Mouse (Mus musculus): Measurements from ENCODE around the gene Sstr3. TPM values are rescaled to one million over a fixed set of nuclear protein-coding genes. Genes with fewer than 3 reads are reported as not detected.

Sstr3 gene
- polyA plus RNA-seq, 1 experiment from 2014 or later: not detected

GRCm38 (mm10) chr15:78521892-78522291 is 22.6 kb downstream of the Sstr3 start:
- no peaks in the 10 kb centered on the region for H3K9me3 ChIP-seq (ENCODE audit: low read length)
- H3K4me3 ChIP-seq (ENCODE audit: low read depth, low read length): no peak overlapping the region
- H3K27ac ChIP-seq (ENCODE audit: low read depth): no peak overlapping the region
- ATAC-seq (no peak), DNase-seq (no peak)
- no peaks in the 10 kb centered on the region for H3K36me3 ChIP-seq (replicated peaks; ENCODE audit: insufficient read depth, low read length)
- no peak for TF ChIP-seq EP300 (IDR thresholded peaks at IDR 0.05; ENCODE audit: low read depth)
- TF ChIP-seq CTCF (IDR thresholded peaks at IDR 0.05; ENCODE audit: low read depth): no peak
- no peak overlapping the region for H3K9ac ChIP-seq (replicated peaks)
- no peak overlapping the region for H3K4me2 ChIP-seq (ENCODE audit: low read depth, low read length)
- H3K27me3 ChIP-seq (ENCODE audit: insufficient read depth, low read length): no peaks in the 10 kb centered on the region
- WGBS (ENCODE audit: insufficient replicate concordance): 52% methylated on average over 6 of the region's 6 CpGs
- no peaks in the 10 kb centered on the region for H3K4me1 ChIP-seq (ENCODE audit: insufficient read depth)

GRCm38 (mm10) chr15:78521331-78521730 is 23.2 kb downstream of the Sstr3 start:
- DNase-seq (no peak), ATAC-seq (no peak)
- Histone ChIP-seq H3K27me3 (ENCODE audit: insufficient read depth, low read length) (no peaks in the 10 kb centered on the region), H3K36me3 (replicated peaks; ENCODE audit: insufficient read depth, low read length) (no peaks in the 10 kb centered on the region), H3K9me3 (ENCODE audit: low read length) (no peaks in the 10 kb centered on the region), H3K4me3 (ENCODE audit: low read depth, low read length) (no peak overlapping the region), H3K4me2 (ENCODE audit: low read depth, low read length) (no peak overlapping the region), H3K9ac (replicated peaks) (no peak overlapping the region), H3K27ac (ENCODE audit: low read depth) (no peak overlapping the region), H3K4me1 (ENCODE audit: insufficient read depth) (no peaks in the 10 kb centered on the region)
- TF ChIP-seq EP300 (IDR thresholded peaks at IDR 0.05; ENCODE audit: low read depth): no peak
- TF ChIP-seq CTCF (IDR thresholded peaks at IDR 0.05; ENCODE audit: low read depth): no peak
- 51% methylated on average over 8 of the region's 8 CpGs for WGBS (ENCODE audit: insufficient replicate concordance)

GRCm38 (mm10) chr15:78520112-78520715 is 24.3 kb downstream of the Sstr3 start:
- Histone ChIP-seq H3K27ac (ENCODE audit: low read depth) (no peak overlapping the region), H3K36me3 (replicated peaks; ENCODE audit: insufficient read depth, low read length) (no peaks in the 10 kb centered on the region), H3K9ac (replicated peaks) (no peak overlapping the region), H3K4me1 (ENCODE audit: insufficient read depth) (no peaks in the 10 kb centered on the region), H3K27me3 (ENCODE audit: insufficient read depth, low read length) (no peaks in the 10 kb centered on the region), H3K9me3 (ENCODE audit: low read length) (no peaks in the 10 kb centered on the region), H3K4me2 (ENCODE audit: low read depth, low read length) (no peak overlapping the region), H3K4me3 (ENCODE audit: low read depth, low read length) (no peak overlapping the region)
- ATAC-seq (no peak), DNase-seq (peak; percentile 17)
- 41% methylated on average over 13 of the region's 13 CpGs for WGBS (ENCODE audit: insufficient replicate concordance)
- TF ChIP-seq EP300 (IDR thresholded peaks at IDR 0.05; ENCODE audit: low read depth) (no peak), CTCF (IDR thresholded peaks at IDR 0.05; ENCODE audit: low read depth) (no peak)

GRCm38 (mm10) chr15:78518221-78518620 is 26.3 kb downstream of the Sstr3 start:
- ATAC-seq (no peak), DNase-seq (peak; percentile 13)
- H3K27me3 ChIP-seq (ENCODE audit: insufficient read depth, low read length): no peaks in the 10 kb centered on the region
- no peak for TF ChIP-seq EP300 (IDR thresholded peaks at IDR 0.05; ENCODE audit: low read depth)
- no peaks in the 10 kb centered on the region for H3K9me3 ChIP-seq (ENCODE audit: low read length)
- WGBS (ENCODE audit: insufficient replicate concordance): 44% methylated on average over 7 of the region's 7 CpGs
- H3K9ac ChIP-seq (replicated peaks): no peak overlapping the region
- H3K4me1 ChIP-seq (ENCODE audit: insufficient read depth): peaks cover 3% of the 10 kb centered on the region
- H3K4me2 ChIP-seq (ENCODE audit: low read depth, low read length): no peak overlapping the region
- H3K4me3 ChIP-seq (ENCODE audit: low read depth, low read length): no peak overlapping the region
- no peak overlapping the region for H3K27ac ChIP-seq (ENCODE audit: low read depth)
- no peaks in the 10 kb centered on the region for H3K36me3 ChIP-seq (replicated peaks; ENCODE audit: insufficient read depth, low read length)

- no peak for ATAC-seq
- peak; percentile 13 for DNase-seq
- Histone ChIP-seq H3K4me2 (ENCODE audit: low read depth, low read length) (no peak overlapping the region), H3K36me3 (replicated peaks; ENCODE audit: insufficient read depth, low read length) (no peaks in the 10 kb centered on the region), H3K9ac (replicated peaks) (no peak overlapping the region), H3K27ac (ENCODE audit: low read depth) (no peak overlapping the region), H3K27me3 (ENCODE audit: insufficient read depth, low read length) (no peaks in the 10 kb centered on the region), H3K4me3 (ENCODE audit: low read depth, low read length) (no peak overlapping the region), H3K9me3 (ENCODE audit: low read length) (no peaks in the 10 kb centered on the region), H3K4me1 (ENCODE audit: insufficient read depth) (peaks cover 20% of the 10 kb centered on the region)
- TF ChIP-seq CTCF (IDR thresholded peaks at IDR 0.05; ENCODE audit: low read depth) (no peak), EP300 (IDR thresholded peaks at IDR 0.05; ENCODE audit: low read depth) (no peak)
- WGBS (ENCODE audit: insufficient replicate concordance): 50% methylated on average over 6 of the region's 6 CpGs
These were observed 28.7 kb downstream of the Sstr3 start for GRCm38 (mm10) chr15:78515759-78516158.

- Histone ChIP-seq H3K4me3 (ENCODE audit: low read depth, low read length) (no peak overlapping the region), H3K9me3 (ENCODE audit: low read length) (no peaks in the 10 kb centered on the region), H3K4me1 (ENCODE audit: insufficient read depth) (peaks cover 24% of the 10 kb centered on the region), H3K36me3 (replicated peaks; ENCODE audit: insufficient read depth, low read length) (no peaks in the 10 kb centered on the region), H3K9ac (replicated peaks) (no peak overlapping the region), H3K27me3 (ENCODE audit: insufficient read depth, low read length) (no peaks in the 10 kb centered on the region), H3K4me2 (ENCODE audit: low read depth, low read length) (no peak overlapping the region), H3K27ac (ENCODE audit: low read depth) (no peak overlapping the region)
- TF ChIP-seq CTCF (IDR thresholded peaks at IDR 0.05; ENCODE audit: low read depth): peak; percentile 95
- no peak for TF ChIP-seq EP300 (IDR thresholded peaks at IDR 0.05; ENCODE audit: low read depth)
- ATAC-seq (peak; percentile 53), DNase-seq (peak; percentile 82)
- 27% methylated on average over 7 of the region's 7 CpGs for WGBS (ENCODE audit: insufficient replicate concordance)
These were observed 29.9 kb downstream of the Sstr3 start for GRCm38 (mm10) chr15:78514393-78515146.

Data from liver, postnatal 0 days (tissue).